Mouse (Mus musculus): ENCODE measurements around the gene Cers1.
A peak's percentile ranks its signal among the peaks of the same experiment; 100 is the strongest.

Cers1 gene

GRCm38 (mm10) chr8:70316511-70317504 lies 1.2 kb downstream of the Cers1 start:
- DNase-seq (ENCODE audit: low spot score in 2 of 2): peak; percentile 58 to 72

- DNase-seq (ENCODE audit: low spot score in 2 of 2): no peak
Observed at GRCm38 (mm10) chr8:70317872-70318271, 2.3 kb downstream of the Cers1 start.

GRCm38 (mm10) chr8:70323716-70324115 lies 8.1 kb downstream of the Cers1 start:
- DNase-seq (ENCODE audit: low spot score in 2 of 2): no peak

- DNase-seq (ENCODE audit: low spot score in 2 of 2): no peak
Observed at GRCm38 (mm10) chr8:70327512-70327911, 11.9 kb downstream of the Cers1 start.

- no peak for DNase-seq (ENCODE audit: low spot score in 2 of 2)
Observed at GRCm38 (mm10) chr8:70329124-70329834, 13.7 kb downstream of the Cers1 start, which contains the start of gene Gdf1. TSS of gene Gdf1 (plus strand) at chr8:70329817.

GRCm38 (mm10) chr8:70329835-70330740 lies 14.5 kb downstream of the Cers1 start:
- DNase-seq (ENCODE audit: low spot score in 2 of 2): no peak

- peak; percentile 44 to 57 for DNase-seq (ENCODE audit: low spot score in 2 of 2)
Observed at GRCm38 (mm10) chr8:70330741-70331364, 15.3 kb downstream of the Cers1 start.

- DNase-seq (ENCODE audit: low spot score in 2 of 2): no peak
Observed at GRCm38 (mm10) chr8:70331526-70331925, 16.0 kb downstream of the Cers1 start.

- DNase-seq (ENCODE audit: low spot score in 2 of 2): peak; percentile 58 to 65
Observed at GRCm38 (mm10) chr8:70332070-70332877, 16.7 kb downstream of the Cers1 start.

GRCm38 (mm10) chr8:70332878-70333202 lies 17.3 kb downstream of the Cers1 start:
- DNase-seq (ENCODE audit: low spot score in 2 of 2): no peak

GRCm38 (mm10) chr8:70338931-70339330 lies 23.4 kb downstream of the Cers1 start:
- DNase-seq (ENCODE audit: low spot score in 2 of 2): no peak

- no peak for DNase-seq (ENCODE audit: low spot score in 2 of 2)
Observed at GRCm38 (mm10) chr8:70340659-70341058, 25.1 kb downstream of the Cers1 start.

- no peak for DNase-seq (ENCODE audit: low spot score in 2 of 2)
Observed at GRCm38 (mm10) chr8:70342007-70342406, 26.4 kb downstream of the Cers1 start.

- no peak for DNase-seq (ENCODE audit: low spot score in 2 of 2)
Observed at GRCm38 (mm10) chr8:70343076-70343475, 27.5 kb downstream of the Cers1 start.

- DNase-seq (ENCODE audit: low spot score in 2 of 2): no peak
Observed at GRCm38 (mm10) chr8:70343696-70344095, 28.1 kb downstream of the Cers1 start.

- no peak for DNase-seq (ENCODE audit: low spot score in 2 of 2)
Observed at GRCm38 (mm10) chr8:70344279-70344678, 28.7 kb downstream of the Cers1 start.

- no peak for DNase-seq (ENCODE audit: low spot score in 2 of 2)
Observed at GRCm38 (mm10) chr8:70347443-70347842, 31.9 kb downstream of the Cers1 start.

- no peak for DNase-seq (ENCODE audit: low spot score in 2 of 2)
Observed at GRCm38 (mm10) chr8:70347860-70348420, 32.4 kb downstream of the Cers1 start.

GRCm38 (mm10) chr8:70351035-70351999 lies 35.7 kb downstream of the Cers1 start:
- DNase-seq (ENCODE audit: low spot score in 2 of 2): no peak

All from frontal cortex, postnatal 25 days (tissue).